Mouse (Mus musculus): ENCODE measurements around the gene Pigx. TPM values are rescaled to one million over a fixed set of nuclear protein-coding genes. Genes with fewer than 3 reads are reported as not detected.
A peak's percentile ranks its signal among the peaks of the same experiment; 100 is the strongest.

Gene Pigx
- polyA plus RNA-seq, 1 experiment from 2014 or later, result 158 TPM

GRCm38 (mm10) chr16:32124444-32125335 is 25.1 kb upstream of the Pigx start:
- no peaks in the 10 kb centered on the region for H3K9me3 ChIP-seq (replicated peaks)
- no peak overlapping the region for H3K4me2 ChIP-seq
- H3K36me3 ChIP-seq (ENCODE audit: poor library complexity, severe bottlenecking), result no peaks in the 10 kb centered on the region
- H3K9ac ChIP-seq, result no peak overlapping the region
- no peak overlapping the region for H3K27ac ChIP-seq
- 71% methylated on average over 17 of the region's 17 CpGs for WGBS
- H3K27me3 ChIP-seq, result no peaks in the 10 kb centered on the region
- no peak for ATAC-seq
- no peaks in the 10 kb centered on the region for H3K4me1 ChIP-seq
- no peak overlapping the region for H3K4me3 ChIP-seq

DNA sequence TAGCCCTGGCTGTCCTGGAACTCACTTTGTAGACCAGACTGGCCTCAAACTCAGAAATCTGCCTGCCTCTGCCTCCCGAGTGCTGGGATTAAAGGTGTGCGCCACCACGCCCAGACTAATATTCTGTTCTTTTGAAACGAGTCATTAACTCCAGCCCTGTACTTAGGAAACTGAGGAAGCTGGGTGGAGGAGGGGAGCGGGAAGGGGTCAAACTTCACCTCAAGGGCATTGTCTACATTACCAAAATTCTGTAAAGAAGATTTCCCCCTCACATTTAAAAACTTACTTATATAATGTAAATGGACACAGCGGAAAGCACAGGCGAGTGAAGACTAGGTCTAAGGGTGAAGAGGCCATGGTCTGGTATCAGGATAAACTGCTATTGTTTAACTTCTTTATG is 24.5 kb upstream of the Pigx start:
- no peaks in the 10 kb centered on the region for H3K27me3 ChIP-seq
- no peak for ATAC-seq
- no peaks in the 10 kb centered on the region for H3K4me1 ChIP-seq
- no peak overlapping the region for H3K4me2 ChIP-seq
- no peaks in the 10 kb centered on the region for H3K9me3 ChIP-seq (replicated peaks)
- no peaks in the 10 kb centered on the region for H3K36me3 ChIP-seq (ENCODE audit: poor library complexity, severe bottlenecking)
- no peak overlapping the region for H3K27ac ChIP-seq
- H3K4me3 ChIP-seq, result no peak overlapping the region
- H3K9ac ChIP-seq, result no peak overlapping the region
- WGBS, result 90% methylated on average over 7 of the region's 7 CpGs

- no peaks in the 10 kb centered on the region for H3K36me3 ChIP-seq (ENCODE audit: poor library complexity, severe bottlenecking)
- H3K27me3 ChIP-seq, result no peaks in the 10 kb centered on the region
- no peak overlapping the region for H3K4me3 ChIP-seq
- H3K9me3 ChIP-seq (replicated peaks), result no peaks in the 10 kb centered on the region
- ATAC-seq, result no peak
- no peak overlapping the region for H3K9ac ChIP-seq
- H3K4me2 ChIP-seq, result no peak overlapping the region
- no peak overlapping the region for H3K27ac ChIP-seq
- WGBS, result 74% methylated on average over 3 of the region's 3 CpGs
- H3K4me1 ChIP-seq, result no peaks in the 10 kb centered on the region
These were observed 20.9 kb upstream of the Pigx start for GRCm38 (mm10) chr16:32120454-32120853.

- no peak overlapping the region for H3K4me3 ChIP-seq
- WGBS, result 57% methylated on average over 5 of the region's 5 CpGs
- no peak overlapping the region for H3K9ac ChIP-seq
- ATAC-seq, result no peak
- no peak overlapping the region for H3K4me2 ChIP-seq
- H3K9me3 ChIP-seq (replicated peaks), result no peaks in the 10 kb centered on the region
- no peak overlapping the region for H3K27ac ChIP-seq
- peaks cover 6% of the 10 kb centered on the region; the same call in 1 of the 2 replicates for H3K4me1 ChIP-seq
- H3K36me3 ChIP-seq (ENCODE audit: poor library complexity, severe bottlenecking), result no peaks in the 10 kb centered on the region
- no peaks in the 10 kb centered on the region for H3K27me3 ChIP-seq
These were observed 16.6 kb upstream of the Pigx start for GRCm38 (mm10) chr16:32116186-32116585.

- WGBS, result 72% methylated on average over 6 of the region's 6 CpGs
- ATAC-seq, result no peak
- H3K27me3 ChIP-seq, result no peaks in the 10 kb centered on the region
- no peak overlapping the region for H3K9ac ChIP-seq
- H3K4me1 ChIP-seq, result peaks cover 6% of the 10 kb centered on the region; the same call in 1 of the 2 replicates
- H3K9me3 ChIP-seq (replicated peaks), result no peaks in the 10 kb centered on the region
- H3K4me3 ChIP-seq, result no peak overlapping the region
- peaks cover under 1% of the 10 kb centered on the region; the same call in 1 of the 2 replicates for H3K36me3 ChIP-seq (ENCODE audit: poor library complexity, severe bottlenecking)
- H3K27ac ChIP-seq, result no peak overlapping the region
- H3K4me2 ChIP-seq, result no peak overlapping the region
These were observed 16.2 kb upstream of the Pigx start for GRCm38 (mm10) chr16:32115781-32116180.

GRCm38 (mm10) chr16:32114968-32115695 is 15.6 kb upstream of the Pigx start:
- no peak overlapping the region for H3K9ac ChIP-seq
- WGBS, result 12% methylated on average over 15 of the region's 15 CpGs
- H3K36me3 ChIP-seq (ENCODE audit: poor library complexity, severe bottlenecking), result peaks cover 7% of the 10 kb centered on the region
- no peaks in the 10 kb centered on the region for H3K9me3 ChIP-seq (replicated peaks)
- H3K27me3 ChIP-seq, result no peaks in the 10 kb centered on the region
- ATAC-seq, result 0 out of 2 replicates have a peak, but pooled peaks have one; percentile 10
- H3K27ac ChIP-seq, result no peak overlapping the region
- H3K4me3 ChIP-seq, result no peak overlapping the region
- H3K4me2 ChIP-seq, result no peak overlapping the region
- H3K4me1 ChIP-seq, result peaks cover 6% of the 10 kb centered on the region; the same call in 1 of the 2 replicates

GRCm38 (mm10) chr16:32114406-32114805 is 14.9 kb upstream of the Pigx start:
- no peak overlapping the region for H3K4me3 ChIP-seq
- H3K27me3 ChIP-seq, result no peaks in the 10 kb centered on the region
- H3K27ac ChIP-seq, result no peak overlapping the region
- peaks cover 10% of the 10 kb centered on the region for H3K36me3 ChIP-seq (ENCODE audit: poor library complexity, severe bottlenecking)
- H3K4me2 ChIP-seq, result no peak overlapping the region
- H3K4me1 ChIP-seq, result peaks cover 6% of the 10 kb centered on the region; the same call in 1 of the 2 replicates
- H3K9ac ChIP-seq, result no peak overlapping the region
- 84% methylated on average over 10 of the region's 10 CpGs for whole genome bisulfite sequencing
- H3K9me3 ChIP-seq (replicated peaks), result no peaks in the 10 kb centered on the region
- ATAC-seq, result no peak

DNA sequence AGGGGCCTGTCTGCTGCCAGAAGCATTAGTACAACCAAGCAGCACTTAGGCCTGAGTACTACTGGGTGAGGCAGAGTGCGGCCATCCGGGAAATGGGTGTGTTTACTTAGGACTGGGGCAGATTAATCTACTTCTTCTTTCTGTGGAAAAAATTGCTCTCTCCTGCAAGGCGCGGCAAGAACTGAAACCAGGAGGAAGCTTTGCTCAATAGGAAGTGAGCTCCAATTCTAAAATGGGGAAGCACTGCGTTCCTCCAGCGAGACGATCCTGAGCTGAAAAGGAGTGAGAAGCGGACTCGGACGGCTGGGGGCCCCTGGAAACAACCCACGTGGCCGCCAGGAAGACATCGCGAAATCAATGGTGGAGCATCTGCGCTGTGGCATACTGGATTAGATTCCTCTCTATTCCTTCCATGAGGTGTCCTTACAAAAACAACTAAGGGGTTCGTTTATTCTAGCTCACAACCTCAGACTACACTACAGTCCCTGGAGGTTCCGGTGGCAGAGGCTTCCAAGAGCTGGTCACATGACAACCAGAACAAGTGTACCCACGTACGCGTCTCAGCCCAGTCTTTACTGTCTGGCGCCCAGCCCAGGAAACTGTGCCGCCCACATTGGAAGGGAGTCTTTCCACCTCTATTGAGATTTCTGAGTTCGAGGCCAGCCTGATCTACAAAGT is 14.1 kb upstream of the Pigx start:
- no peak overlapping the region for H3K27ac ChIP-seq
- no peak overlapping the region for H3K4me2 ChIP-seq
- no peaks in the 10 kb centered on the region for H3K27me3 ChIP-seq
- H3K4me3 ChIP-seq, result no peak overlapping the region
- H3K4me1 ChIP-seq, result peaks cover 6% of the 10 kb centered on the region; the same call in 1 of the 2 replicates
- WGBS, result 73% methylated on average over 23 of the region's 23 CpGs
- peaks cover 12% of the 10 kb centered on the region for H3K36me3 ChIP-seq (ENCODE audit: poor library complexity, severe bottlenecking)
- no peak for ATAC-seq
- no peaks in the 10 kb centered on the region for H3K9me3 ChIP-seq (replicated peaks)
- H3K9ac ChIP-seq, result no peak overlapping the region

DNA sequence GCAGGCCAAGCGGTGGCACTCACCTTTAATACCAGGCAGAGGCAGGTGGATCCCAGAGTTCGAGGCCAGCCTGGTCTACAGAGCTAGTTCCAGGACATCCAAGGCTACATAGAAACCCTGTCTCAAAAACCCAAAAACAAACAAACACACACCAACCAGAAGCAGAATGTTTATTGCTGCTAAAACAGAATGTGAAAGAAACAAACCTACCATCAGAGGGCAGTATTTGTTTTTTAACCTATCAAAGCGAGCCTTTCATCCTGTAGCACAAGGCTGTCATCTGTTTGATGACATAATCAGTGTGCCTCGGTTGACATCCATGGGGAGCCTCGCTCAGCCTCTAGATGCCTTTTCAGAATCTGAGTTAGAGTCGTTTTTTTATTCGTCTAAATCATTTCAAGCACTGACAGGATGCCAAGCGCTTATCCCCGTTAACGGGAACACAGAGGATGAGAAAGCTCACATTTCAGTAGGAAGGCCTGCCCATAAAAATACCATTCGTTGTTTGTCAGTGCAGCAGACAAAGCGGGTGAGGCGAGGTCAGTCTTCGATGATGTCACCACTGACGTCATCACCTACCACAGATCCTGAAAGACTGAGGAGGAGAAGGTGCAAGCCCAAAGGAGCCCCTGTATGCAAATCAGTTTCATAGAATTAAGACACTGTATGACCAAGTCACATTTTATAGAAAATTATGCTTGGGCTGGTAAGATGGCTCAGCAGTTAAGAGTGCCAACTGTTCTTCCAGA is 11.6 kb upstream of the Pigx start:
- no peaks in the 10 kb centered on the region for H3K9me3 ChIP-seq (replicated peaks)
- no peak overlapping the region for H3K4me2 ChIP-seq
- H3K27me3 ChIP-seq, result no peaks in the 10 kb centered on the region
- peaks cover 6% of the 10 kb centered on the region; the same call in 1 of the 2 replicates for H3K4me1 ChIP-seq
- H3K9ac ChIP-seq, result no peak overlapping the region
- ATAC-seq, result no peak
- H3K27ac ChIP-seq, result no peak overlapping the region
- WGBS, result 81% methylated on average over 15 of the region's 15 CpGs
- H3K36me3 ChIP-seq (ENCODE audit: poor library complexity, severe bottlenecking), result peaks cover 33% of the 10 kb centered on the region
- H3K4me3 ChIP-seq, result no peak overlapping the region

GRCm38 (mm10) chr16:32108578-32108977 is 9.0 kb upstream of the Pigx start:
- Histone ChIP-seq H3K27ac (no peak overlapping the region), H3K4me2 (no peak overlapping the region), H3K9ac (no peak overlapping the region), H3K9me3 (replicated peaks) (no peaks in the 10 kb centered on the region), H3K36me3 (ENCODE audit: poor library complexity, severe bottlenecking) (peaks cover 51% of the 10 kb centered on the region), H3K4me3 (no peak overlapping the region), H3K4me1 (no peaks in the 10 kb centered on the region), H3K27me3 (no peaks in the 10 kb centered on the region)
- WGBS, result 93% methylated on average over 2 of the region's 2 CpGs
- no peak for ATAC-seq

DNA sequence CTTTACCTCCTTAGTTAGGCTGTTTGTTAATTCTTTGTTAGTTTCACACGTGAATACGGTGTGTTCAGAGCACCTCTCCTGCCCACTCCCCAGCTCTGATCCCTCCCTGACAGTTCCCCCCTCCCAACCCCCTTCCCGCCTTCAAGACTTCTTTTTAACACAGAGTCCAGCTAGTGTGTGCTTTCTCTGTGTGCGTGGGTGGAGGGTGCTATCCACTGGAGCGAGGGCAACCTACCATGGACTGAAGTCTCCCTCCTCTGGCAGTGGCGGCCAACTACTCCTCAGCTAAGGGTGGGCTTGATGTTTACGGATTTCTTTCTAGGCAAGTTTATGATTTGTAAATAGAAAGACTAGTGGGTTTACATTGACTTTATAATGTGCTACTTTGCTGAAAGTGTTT is 8.6 kb upstream of the Pigx start:
- H3K9ac ChIP-seq, result no peak overlapping the region
- H3K36me3 ChIP-seq (ENCODE audit: poor library complexity, severe bottlenecking), result peaks cover 55% of the 10 kb centered on the region
- H3K4me3 ChIP-seq, result no peak overlapping the region
- no peak overlapping the region for H3K27ac ChIP-seq
- no peaks in the 10 kb centered on the region for H3K27me3 ChIP-seq
- WGBS, result 79% methylated on average over 7 of the region's 7 CpGs
- ATAC-seq, result no peak
- no peak overlapping the region for H3K4me2 ChIP-seq
- H3K4me1 ChIP-seq, result no peaks in the 10 kb centered on the region
- H3K9me3 ChIP-seq (replicated peaks), result no peaks in the 10 kb centered on the region

Measured in forebrain, embryonic 13.5 days (tissue).